Mouse (Mus musculus): Measurements from ENCODE around the gene Dmrt3. TPM values are rescaled to one million over a fixed set of nuclear protein-coding genes. Genes with fewer than 3 reads are reported as not detected.

Gene Dmrt3
- total RNA-seq, 2 experiments from 2014 or later = 0.79 to 1.8 TPM

DNA sequence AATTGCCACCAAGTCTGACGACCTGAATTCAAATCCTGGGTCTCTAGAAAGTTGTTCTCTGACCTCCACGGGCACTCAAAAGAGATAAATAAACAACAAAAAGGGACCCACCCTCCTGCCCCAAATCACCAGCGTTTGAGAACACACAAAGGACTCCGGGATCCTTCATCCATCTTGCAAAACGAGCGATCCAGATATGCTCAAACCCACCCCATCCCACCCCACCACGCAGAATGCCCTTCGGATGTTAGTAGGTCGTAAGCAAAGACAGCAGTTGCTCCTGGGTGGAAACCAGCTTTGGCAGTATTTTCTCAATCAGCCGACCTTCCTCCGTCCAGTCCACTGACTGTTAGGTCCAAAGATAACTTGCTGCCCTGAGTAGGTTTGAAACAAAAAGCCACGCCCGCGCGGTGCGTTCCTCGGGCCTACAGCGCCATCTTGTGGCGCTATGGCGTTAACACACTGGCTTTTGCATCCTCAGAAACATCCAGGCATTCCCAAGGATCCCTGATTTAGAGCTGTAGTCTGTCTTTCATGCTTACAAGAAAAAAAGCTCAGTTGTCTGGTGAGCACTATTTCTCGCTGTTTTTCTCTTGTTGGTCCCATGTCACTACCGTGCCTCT is 25.6 kb downstream of the Dmrt3 start:
- peak; percentile 96 for TF ChIP-seq CTCF (conservative IDR thresholded peaks at IDR 0.05)
- peak overlapping the region; percentile 25; the same call in 1 of the 2 replicates for H3K4me3 ChIP-seq
- H3K27ac ChIP-seq = no peak overlapping the region
- DNase-seq (ENCODE audit: low spot score in 2 of 2) = peak; percentile 36 to 67

DNA sequence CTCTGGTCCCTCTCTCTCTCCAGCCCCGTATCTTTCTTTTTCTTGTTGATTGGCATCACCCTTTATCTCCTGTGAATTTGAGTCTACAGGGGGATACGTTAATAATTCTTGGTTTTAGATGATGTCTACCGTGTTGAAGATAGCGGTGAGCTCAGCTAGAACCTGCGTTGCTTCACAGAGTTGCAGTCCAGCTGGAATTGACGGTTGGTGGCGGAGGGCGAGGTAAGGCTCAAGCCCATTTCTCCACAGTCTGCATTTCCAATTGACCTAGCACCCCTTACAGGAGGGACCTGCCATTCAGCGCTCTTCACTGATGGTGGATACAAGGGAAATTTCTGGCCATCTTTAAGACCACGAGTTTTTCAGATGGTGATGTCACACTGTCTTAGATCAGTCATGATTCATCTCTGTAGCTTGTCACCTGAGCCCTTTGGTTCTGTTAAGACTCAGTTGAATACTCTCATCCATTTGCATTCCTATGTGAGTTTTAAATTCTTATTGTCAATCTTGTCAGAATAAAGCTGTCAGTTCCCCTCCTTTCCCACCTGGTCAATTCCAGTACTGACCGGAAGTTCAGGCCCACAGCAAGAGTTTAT is 28.8 kb downstream of the Dmrt3 start:
- TF ChIP-seq CTCF (conservative IDR thresholded peaks at IDR 0.05) = no peak
- DNase-seq (ENCODE audit: low spot score in 2 of 2) = no peak
- Histone ChIP-seq H3K27ac (no peak overlapping the region), H3K4me3 (no peak overlapping the region)

DNA sequence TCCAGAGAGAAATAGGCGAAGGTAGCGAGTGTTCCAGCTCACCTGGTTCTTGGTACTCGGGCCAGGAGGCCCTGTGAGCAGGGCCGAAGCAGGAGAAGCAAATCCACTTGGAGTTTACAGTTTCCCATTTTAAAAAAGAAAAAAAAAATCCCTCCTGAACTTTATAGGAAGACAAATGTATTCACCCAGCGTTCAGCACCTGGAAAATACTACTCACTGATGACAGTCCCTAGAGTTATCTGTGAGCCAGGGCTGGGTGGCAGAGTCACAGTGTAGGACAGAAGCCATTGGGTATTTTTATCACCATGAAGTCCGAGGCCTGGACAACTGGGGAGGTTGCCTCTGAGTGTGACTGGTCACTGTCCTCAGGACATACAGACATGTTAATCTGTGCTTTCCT is 31.7 kb downstream of the Dmrt3 start:
- Histone ChIP-seq H3K27ac (no peak overlapping the region), H3K4me3 (no peak overlapping the region)
- DNase-seq (ENCODE audit: low spot score in 2 of 2) = no peak
- no peak for TF ChIP-seq CTCF (conservative IDR thresholded peaks at IDR 0.05)

DNA sequence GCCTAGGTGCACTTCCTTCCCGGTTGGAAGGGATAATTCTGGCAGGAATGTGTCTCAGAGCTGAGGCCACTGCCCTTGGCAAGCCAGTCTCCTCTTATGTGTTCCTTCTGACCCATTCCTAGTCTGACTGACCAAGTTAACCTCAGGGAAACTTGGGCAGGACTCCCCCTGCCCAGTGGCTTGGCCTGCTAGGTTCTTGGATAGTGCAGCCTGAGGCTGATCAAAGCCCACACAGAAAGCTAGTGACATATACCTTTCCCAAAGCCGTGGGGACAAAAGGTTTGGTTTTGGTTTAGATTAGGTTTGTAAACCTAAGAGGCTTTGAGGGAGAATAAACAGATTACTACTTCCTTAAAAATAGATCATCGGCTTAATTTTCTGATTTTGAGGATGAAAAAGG is 37.0 kb downstream of the Dmrt3 start:
- no peak for DNase-seq (ENCODE audit: low spot score in 2 of 2)
- H3K27ac ChIP-seq = no peak overlapping the region
- H3K4me3 ChIP-seq = no peak overlapping the region
- no peak for TF ChIP-seq CTCF (conservative IDR thresholded peaks at IDR 0.05)

DNA sequence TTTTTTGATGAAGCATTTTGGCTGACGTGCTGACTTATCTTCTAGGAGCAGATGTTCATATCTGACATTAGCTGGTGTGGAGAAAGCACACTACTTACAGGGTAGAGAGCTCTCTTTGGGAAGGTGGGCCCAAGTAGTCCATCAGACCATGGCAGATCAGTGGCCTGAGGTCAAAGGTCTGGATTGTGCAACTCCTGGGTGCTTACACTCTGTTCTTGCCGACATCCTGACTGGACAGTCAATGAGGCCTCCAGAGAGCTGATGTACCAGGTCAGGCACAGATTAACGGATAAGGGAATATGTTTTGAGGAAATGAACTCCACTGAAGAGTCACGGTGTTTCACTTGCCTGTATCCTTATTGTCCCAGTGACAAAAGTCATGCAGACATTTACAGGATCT is 38.6 kb downstream of the Dmrt3 start:
- TF ChIP-seq CTCF (conservative IDR thresholded peaks at IDR 0.05) = no peak
- no peak for DNase-seq (ENCODE audit: low spot score in 2 of 2)
- no peak overlapping the region for H3K27ac ChIP-seq
- no peak overlapping the region for H3K4me3 ChIP-seq

DNA sequence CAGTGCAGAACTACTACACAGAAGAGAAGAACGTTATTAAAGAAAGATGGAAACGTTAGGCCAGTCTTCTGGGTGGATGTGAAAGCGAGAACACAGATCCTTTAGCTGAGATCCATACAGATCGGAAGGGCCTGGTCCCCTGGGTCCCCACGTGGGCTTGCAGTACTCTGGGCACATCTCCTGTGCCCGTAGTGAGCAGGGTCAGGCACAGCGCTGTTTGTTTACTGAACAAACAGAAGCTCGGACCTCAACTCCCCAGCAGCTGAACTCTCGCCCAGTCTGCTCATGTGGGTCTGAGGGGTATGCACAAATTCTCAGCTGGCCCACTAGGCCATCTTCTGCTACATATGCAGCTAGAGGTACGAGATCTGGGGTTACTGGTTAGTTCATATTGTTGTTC is 40.4 kb downstream of the Dmrt3 start:
- no peak for DNase-seq (ENCODE audit: low spot score in 2 of 2)
- Histone ChIP-seq H3K4me3 (no peak overlapping the region), H3K27ac (no peak overlapping the region)
- no peak for TF ChIP-seq CTCF (conservative IDR thresholded peaks at IDR 0.05)

DNA sequence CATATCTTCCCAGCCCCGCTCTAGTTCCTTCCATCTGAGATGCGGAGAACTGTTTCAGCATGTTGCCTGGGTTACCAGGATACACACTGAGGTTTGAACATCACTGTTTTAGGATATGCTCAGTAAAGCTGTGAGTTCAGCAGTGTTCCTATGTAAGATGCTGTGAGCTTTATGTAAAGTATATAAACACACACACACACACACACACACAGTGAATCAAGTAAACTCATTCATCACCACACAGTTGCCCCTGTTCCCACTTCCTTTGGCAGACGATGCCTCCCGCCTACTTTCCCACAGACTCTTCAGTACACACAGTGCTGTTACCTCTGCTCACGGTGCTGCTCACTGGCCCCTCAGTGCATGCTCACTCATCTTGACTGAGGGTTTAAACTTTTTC is 42.5 kb downstream of the Dmrt3 start:
- Histone ChIP-seq H3K27ac (no peak overlapping the region), H3K4me3 (no peak overlapping the region)
- peak; percentile 10 to 30 for DNase-seq (ENCODE audit: low spot score in 2 of 2)
- TF ChIP-seq CTCF (conservative IDR thresholded peaks at IDR 0.05) = no peak

DNA sequence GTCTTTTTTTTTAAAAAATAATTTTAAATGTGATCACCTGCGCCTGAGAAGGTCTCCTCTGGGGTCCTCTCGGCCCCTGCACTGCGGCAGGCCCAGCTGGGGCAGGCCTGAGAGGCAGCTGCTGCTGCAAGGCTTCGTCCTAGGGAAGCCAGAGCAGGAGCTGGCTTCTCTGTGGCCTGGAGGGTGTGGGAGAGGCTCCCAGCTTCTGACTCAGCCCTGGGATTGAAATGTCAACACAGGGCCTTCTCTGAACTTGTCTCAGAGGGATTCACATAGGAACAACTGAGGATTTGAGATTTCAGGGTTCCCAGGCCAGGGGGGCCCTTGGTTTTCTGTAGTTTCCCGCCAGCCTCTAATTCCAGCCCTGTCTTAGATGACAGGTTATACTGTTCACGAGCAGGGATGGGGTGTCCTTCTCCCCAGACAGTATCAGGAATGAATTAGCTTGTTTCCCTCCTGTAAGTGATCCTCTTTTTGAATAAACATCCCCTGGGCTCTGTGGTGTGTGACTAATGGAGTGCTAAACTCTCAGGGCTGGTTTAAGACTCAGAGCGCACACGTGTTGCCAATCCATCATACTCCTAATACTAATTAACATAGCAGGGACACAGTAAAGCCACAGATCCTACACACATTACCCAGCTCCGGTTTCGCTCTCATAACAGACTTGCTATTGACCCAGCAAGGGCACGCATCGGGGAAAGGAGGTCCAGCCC is 44.1 kb downstream of the Dmrt3 start:
- Histone ChIP-seq H3K4me3 (no peak overlapping the region), H3K27ac (no peak overlapping the region)
- DNase-seq (ENCODE audit: low spot score in 2 of 2) = no peak
- no peak for TF ChIP-seq CTCF (conservative IDR thresholded peaks at IDR 0.05)

DNA sequence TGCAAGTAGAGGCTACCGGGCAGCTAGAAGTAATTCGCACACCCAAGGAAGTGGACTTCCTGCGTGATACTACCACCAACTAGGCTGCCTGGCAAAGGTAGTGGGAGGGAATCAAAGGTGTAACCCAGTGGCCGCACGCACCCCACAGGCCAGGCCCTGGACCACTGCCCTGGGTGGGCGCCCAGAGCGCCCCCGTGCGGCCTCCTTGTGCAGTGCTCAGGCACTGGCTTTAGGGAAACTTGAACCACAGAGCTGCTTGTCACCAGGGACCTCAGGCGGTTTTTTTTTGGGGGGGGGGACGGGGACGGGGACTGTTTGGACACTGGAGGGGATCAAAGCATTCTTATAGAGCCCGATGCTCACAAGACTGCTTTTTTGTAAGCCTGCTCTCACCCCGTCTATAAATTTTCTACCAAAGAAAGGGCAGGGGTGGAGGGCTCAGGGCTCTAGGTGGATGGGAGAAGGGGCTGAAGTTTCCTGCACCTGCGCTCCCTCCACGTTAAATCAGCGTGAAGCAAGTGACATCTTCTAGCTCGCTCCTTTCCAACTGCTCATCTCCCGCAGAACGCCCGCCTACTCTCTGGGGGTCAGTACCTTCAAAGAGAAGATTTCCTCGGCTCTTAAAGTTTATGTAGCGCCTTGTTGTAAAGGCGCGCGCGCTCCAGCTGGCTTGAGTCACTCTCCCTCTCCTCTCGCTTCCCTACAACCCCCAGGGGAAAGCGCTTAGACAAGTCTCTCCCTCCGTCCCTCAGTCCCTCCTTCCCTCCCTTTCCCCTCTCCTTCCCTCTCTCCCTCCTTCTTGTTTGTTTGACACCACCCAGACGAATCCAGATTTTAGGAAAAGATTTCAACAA is 55.6 kb downstream of the Dmrt3 start:
- peak; percentile 48 for TF ChIP-seq CTCF (conservative IDR thresholded peaks at IDR 0.05)
- no peak for DNase-seq (ENCODE audit: low spot score in 2 of 2)
- H3K4me3 ChIP-seq = no peak overlapping the region
- H3K27ac ChIP-seq = no peak overlapping the region

DNA sequence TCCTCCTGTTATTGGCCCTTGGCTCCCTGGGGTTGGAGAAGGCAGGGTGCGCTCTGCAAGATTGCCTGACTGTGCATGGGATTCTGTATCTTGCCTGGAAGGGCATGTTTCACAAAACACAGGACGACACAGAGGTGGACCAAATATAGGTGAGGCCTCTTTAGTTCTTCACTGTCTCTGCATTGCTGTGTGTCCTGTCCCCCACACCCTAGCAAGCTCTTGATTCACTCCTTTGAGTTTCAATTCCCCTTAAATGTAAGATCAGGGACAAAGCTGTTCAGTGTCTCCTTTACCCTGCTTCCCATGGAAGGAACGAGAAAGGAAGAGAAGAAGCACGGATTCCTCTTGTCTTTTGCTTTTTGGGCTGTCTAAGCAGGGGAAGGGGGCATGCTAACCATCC is 57.7 kb downstream of the Dmrt3 start:
- no peak overlapping the region for H3K27ac ChIP-seq
- DNase-seq (ENCODE audit: low spot score in 2 of 2) = no peak
- no peak overlapping the region for H3K4me3 ChIP-seq
- TF ChIP-seq CTCF (conservative IDR thresholded peaks at IDR 0.05) = no peak

DNA sequence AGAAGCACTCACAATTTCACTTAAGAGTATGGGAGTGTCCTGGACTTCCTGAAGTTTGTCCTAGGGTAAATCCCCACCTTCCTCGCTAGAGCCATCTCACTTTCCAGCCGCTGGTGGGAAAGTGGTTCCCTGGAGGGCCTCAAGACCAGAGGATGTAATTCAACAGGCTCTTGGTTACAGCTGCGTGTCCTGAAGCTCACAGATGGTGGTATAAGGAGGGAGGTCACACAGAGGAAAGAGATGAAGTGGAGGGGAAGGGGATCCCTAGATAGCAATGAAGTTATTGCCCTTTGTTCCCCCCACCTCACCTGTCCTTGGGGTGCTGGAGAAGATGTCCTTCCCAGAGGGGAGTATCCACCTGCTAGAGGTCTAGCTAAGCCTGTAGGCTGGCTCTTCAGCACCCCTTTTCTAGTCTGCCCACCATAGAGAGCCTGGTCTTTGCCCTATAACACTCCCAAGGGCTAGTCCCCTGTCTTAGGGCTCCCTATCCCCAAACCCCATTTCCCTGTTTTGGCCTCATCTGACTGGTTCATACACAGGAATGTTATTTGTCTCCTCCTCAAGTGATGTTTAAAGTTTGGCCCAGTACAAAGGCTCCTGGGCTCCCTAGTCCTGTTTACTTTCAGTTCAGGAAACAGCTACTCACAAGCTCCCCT is 59.6 kb downstream of the Dmrt3 start:
- TF ChIP-seq CTCF (conservative IDR thresholded peaks at IDR 0.05) = no peak
- no peak overlapping the region for H3K4me3 ChIP-seq
- no peak for DNase-seq (ENCODE audit: low spot score in 2 of 2)
- no peak overlapping the region for H3K27ac ChIP-seq

DNA sequence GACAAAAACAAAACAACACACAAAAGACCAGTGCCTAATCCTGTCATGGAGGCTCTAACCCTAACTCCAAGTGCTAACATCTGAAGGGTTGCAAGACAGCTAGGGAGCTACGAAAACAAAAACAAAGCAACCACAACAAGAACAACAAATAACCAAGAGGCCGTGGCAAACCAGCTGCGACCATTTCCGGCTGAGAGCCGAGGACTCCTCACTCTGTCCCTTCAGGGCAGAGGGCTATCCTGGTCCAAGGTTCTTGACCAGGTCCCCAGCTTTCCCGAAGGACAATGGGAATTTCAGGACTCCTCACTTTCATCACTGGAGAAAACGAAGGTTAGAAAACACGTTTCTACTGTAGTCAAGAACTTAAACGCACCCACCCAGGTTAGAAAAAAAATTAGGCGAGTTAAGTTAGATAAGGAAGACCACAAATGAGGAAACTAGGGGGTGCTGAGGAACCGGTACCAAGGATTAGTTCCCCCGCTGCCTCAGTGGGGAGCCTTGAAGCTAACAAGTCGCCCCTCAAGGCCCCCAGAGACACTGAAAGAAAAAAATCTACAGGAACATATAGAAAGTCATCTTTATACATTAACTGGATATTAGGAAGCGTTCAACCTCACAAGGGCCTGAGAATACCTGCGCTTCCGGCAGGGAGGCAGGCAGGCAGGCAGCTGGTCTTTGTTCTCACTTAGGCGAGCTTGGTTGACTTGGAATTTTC is 60.6 kb downstream of the Dmrt3 start:
- no peak for TF ChIP-seq CTCF (conservative IDR thresholded peaks at IDR 0.05)
- no peak for DNase-seq (ENCODE audit: low spot score in 2 of 2)
- H3K27ac ChIP-seq = no peak overlapping the region

More for the DNA sequence above, 60.6 kb downstream of the Dmrt3 start:
- H3K4me3 ChIP-seq = no peak overlapping the region
